Mouse (Mus musculus) forebrain, embryonic 13.5 days (tissue): ENCODE measurements around the gene Gps1. TPM values are rescaled to one million over a fixed set of nuclear protein-coding genes. Genes with fewer than 3 reads are reported as not detected.

ENCODE experiments used
- polyA plus RNA-seq: library from polyadenylated mRNA; unstranded; fragments of >200 nt; fragmentation: Nextera tagmentation; extraction: Ambion mirVana; gene quantifications from 2 replicates; pipeline ENCODE4 v1.2.1, GENCODE M21; 2015

Gene Gps1
- polyA plus RNA-seq, 1 experiment from 2014 or later: 261 TPM

Other genes with a start within 250 kb of the Gps1 start
- 228 and 240 TPM in 2 replicates for gene Mcrip1, start 234.5 kb upstream of the Gps1 start, polyA plus RNA-seq
- not detected in 2 replicates for gene Ppp1r27, start 233.1 kb upstream of the Gps1 start, polyA plus RNA-seq
- 253 and 286 TPM in 2 replicates for gene P4hb, start 211.0 kb upstream of the Gps1 start, polyA plus RNA-seq
- 462 and 508 TPM in 2 replicates for gene Arhgdia, start 202.6 kb upstream of the Gps1 start, polyA plus RNA-seq
- 420 and 488 TPM in 2 replicates for gene Alyref, start 185.9 kb upstream of the Gps1 start, polyA plus RNA-seq
- 204 and 211 TPM in 2 replicates for gene Anapc11, start 185.9 kb upstream of the Gps1 start, polyA plus RNA-seq
- gene Npb, start 175.8 kb upstream of the Gps1 start, polyA plus RNA-seq: 0.50 TPM in 1 of 2 replicates, not detected in the other
- gene Pcyt2, start 166.3 kb upstream of the Gps1 start, polyA plus RNA-seq: 140 and 159 TPM in 2 replicates
- gene Sirt7, start 159.0 kb upstream of the Gps1 start, polyA plus RNA-seq: 42.7 and 43.1 TPM in 2 replicates
- gene Mafg, start 150.7 kb upstream of the Gps1 start, polyA plus RNA-seq: 19.8 and 24.1 TPM in 2 replicates
- gene Pycr1, start 140.5 kb upstream of the Gps1 start, polyA plus RNA-seq: 23.9 and 25.5 TPM in 2 replicates
- gene Myadml2, start 136.1 kb upstream of the Gps1 start, polyA plus RNA-seq: 0.25 and 0.81 TPM in 2 replicates
- gene Notum, start 123.1 kb upstream of the Gps1 start, polyA plus RNA-seq: 0.15 and 0.29 TPM in 2 replicates
- 142 and 151 TPM in 2 replicates for gene Aspscr1, start 111.3 kb upstream of the Gps1 start, polyA plus RNA-seq
- 127 TPM in 2 replicates for gene Cenpx, start 70.5 kb upstream of the Gps1 start, polyA plus RNA-seq
- gene Lrrc45, start 70.3 kb upstream of the Gps1 start, polyA plus RNA-seq: 64.5 and 72.9 TPM in 2 replicates
- gene Rac3, start 62.8 kb upstream of the Gps1 start, polyA plus RNA-seq: 83.0 and 105 TPM in 2 replicates
- gene Dcxr, start 57.0 kb upstream of the Gps1 start, polyA plus RNA-seq: 7.8 and 9.5 TPM in 2 replicates
- gene Cbr2, start 52.2 kb upstream of the Gps1 start, polyA plus RNA-seq: 0.26 TPM in 1 of 2 replicates, not detected in the other
- 2.7 and 4.0 TPM in 2 replicates for gene Hmga1b, start 21.5 kb upstream of the Gps1 start, polyA plus RNA-seq
- gene Rfng, start 65 bp upstream of the Gps1 start, polyA plus RNA-seq: 58.4 and 63.1 TPM in 2 replicates
- gene Dus1l, start 12.1 kb downstream of the Gps1 start, polyA plus RNA-seq: 58.6 and 67.7 TPM in 2 replicates
- gene Fasn, start 40.3 kb downstream of the Gps1 start, polyA plus RNA-seq: 61.4 and 79.4 TPM in 2 replicates
- gene Ccdc57, start 148.6 kb downstream of the Gps1 start, polyA plus RNA-seq: 5.6 and 6.9 TPM in 2 replicates
- 15.7 and 18.7 TPM in 2 replicates for gene Slc16a3, start 164.2 kb downstream of the Gps1 start, polyA plus RNA-seq
- 122 and 139 TPM in 2 replicates for gene Csnk1d, start 207.1 kb downstream of the Gps1 start, polyA plus RNA-seq